Mouse (Mus musculus) adrenal gland, postnatal 36 days (tissue): ENCODE measurements at regions not wholly inside any gene's neighbourhood (a gene's known extent, or its start where the extent isn't known, plus 50 kb on each side); places are given as distances from the start of the nearest gene placed in this dataset.

Source experiments
- DNase-seq, 2 experiments: peaks; one replicate each; pipeline ENCODE4 v3.0.0; 2021; ENCODE audit warnings: mixed read lengths in 1 of 2

- DNase-seq = no peak
Observed at GRCm38 (mm10) chr7:69998756-69999155, 367.8 kb downstream of the Nr2f2 start.

DNA sequence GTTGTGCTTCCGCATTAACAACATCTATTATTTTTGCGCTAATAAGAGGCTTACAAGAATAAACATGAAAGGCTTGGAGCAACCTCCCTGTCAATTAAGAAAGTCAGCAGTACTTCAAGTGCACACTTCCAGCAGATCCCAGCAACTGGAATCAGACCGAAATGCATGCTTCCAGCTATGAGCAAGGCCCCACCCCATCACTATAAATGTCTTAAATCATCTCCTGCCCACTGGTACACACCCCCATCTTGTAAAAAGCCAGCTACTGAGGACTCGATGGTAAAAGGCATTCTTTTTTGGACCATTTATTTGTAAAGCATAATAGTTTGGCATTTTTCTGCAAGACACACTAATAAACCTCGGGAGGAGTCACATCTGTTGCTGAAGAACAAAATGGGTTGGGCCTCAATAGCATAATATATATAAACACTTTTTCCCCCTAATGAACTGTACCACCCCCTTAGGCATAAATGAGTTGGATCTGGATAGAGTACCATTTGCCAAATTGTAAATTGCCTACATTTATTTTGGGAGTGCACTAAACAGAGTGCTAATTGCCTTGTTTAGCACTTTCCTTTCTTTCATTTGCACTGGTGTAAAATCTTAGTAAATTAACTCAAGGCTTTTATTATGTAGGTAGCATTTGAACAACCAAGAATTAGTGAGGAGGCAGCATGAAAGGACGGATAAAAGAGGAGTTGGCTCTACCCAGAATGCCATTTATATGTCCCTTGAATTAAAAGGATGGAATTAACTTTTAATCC lies 371.8 kb downstream of the Nr2f2 start:
- DNase-seq = no peak

GRCm38 (mm10) chr7:69992383-69993327 lies 373.9 kb downstream of the Nr2f2 start:
- no peak for DNase-seq

DNA sequence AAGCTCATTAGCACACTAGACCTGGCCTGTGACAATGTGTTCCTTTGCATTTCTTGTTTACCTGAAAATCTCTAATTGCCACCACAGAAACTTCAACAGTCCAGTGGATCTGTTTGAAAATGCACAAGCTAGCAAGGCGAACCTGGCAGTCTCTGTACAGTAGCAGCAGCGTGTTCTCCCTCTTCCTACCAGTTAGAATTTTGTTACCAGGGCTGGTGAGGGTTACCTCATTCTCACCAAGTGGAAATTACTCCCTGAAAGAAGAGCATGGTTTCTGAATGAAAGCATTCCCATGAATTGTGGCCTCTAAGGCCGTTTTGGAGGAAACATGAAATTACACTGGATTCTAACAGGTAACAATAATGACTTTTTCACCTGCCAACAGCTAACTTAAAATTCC lies 374.6 kb downstream of the Nr2f2 start:
- no peak for DNase-seq

DNA sequence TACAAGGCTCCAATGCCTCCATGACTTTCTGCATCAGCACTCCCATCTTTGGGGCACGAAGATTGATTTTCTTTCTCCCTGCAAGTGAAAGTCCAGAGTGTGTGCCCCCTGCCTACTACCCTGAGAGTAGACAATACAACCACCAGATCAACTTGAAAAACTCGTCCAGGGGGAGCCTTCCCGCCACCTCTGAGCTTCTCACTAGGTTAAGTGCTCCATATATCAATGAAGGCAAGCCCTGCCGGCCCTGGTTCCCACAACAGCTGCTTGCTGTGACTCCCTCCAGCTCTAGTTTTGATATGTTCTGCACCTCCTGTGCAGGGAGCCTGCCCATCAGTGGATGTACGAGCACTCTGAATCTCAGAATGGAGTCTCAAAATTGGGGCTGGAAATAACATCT lies 377.8 kb downstream of the Nr2f2 start:
- DNase-seq = no peak

- no peak for DNase-seq
Observed at GRCm38 (mm10) chr7:69981301-69981700, 385.2 kb downstream of the Nr2f2 start.

DNA sequence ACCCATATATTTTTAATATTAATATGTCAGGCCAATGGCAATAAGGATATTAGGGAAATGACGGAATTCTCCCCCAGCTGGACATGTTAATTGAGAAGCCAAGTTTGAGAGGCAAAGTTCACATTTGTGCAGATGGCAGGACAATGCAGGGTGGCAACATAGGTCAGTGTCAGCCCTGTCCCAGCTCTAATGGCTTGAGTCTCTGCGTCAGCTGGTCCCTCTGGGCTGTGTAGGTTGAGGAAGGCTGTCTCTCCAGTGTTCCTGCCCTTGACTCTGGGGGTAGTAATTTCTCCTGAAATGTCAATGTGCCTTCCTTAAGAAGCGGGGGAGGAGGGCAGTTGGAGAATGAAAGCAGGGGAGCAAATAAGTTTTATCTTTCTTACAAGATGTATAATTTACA lies 390.2 kb downstream of the Nr2f2 start:
- no peak for DNase-seq

DNA sequence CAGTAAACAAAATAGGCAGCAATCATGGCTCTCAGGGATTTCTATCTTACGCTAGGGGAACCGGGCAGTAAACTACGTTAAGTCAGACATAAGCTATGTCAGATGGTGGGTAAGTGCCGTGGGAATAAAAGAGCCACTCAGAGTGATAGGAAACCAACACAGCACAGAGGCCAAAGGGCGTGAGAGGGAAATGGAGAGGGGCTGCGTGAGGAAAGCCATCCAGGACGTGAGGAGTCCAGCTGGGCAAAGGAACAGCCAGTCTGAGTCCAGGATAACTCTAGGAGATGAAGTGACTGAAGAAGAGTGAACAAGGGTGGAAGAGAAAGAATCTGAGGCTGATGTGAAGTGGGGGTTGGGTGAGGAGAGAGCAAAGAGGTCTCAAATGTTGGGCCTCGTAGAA lies 402.5 kb downstream of the Nr2f2 start:
- DNase-seq = no peak

DNA sequence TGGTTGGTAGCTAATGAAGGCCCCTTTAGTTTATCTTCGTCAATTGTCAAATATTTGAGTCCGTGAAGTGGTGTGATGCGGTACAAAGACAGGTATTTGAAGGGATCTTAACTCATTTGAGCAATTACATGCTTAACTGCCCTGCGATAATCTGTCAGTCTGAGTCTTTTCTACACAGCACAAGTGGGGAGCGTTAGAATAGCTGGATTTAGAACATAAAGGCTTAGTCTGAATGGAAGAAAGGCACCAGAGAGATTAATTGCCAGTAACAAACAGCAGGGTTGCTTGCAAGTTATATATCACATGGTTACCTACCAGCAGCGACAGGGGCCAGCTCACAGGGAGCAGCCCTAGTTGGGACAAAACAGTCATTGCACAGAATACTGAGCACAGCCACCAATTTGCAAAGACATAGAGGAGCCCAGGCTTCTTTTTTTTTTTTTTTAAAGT lies 416.3 kb downstream of the Nr2f2 start:
- DNase-seq = no peak

DNA sequence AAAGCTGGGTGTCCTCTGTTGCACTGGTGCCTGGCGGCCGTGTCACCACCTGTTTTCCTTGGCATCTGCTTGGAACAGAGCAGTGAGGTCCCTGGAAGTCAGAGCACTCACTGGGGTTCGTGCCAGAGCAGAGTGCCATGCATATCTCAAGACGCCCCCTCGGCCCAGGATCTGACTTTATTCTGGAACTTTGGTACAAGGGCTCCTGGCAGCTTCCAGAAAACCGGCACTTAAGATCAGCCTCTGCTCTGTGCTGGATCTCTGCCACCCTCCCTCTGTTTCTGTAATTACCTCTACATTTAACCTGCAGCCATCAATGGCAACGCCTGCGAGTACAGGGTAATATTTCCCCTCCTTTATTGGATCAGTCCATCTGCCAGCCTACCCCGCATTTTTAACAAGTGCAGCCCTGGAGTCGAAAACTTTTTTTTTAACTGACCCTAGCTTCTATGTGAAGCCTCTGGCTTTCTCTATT lies 416.9 kb downstream of the Nr2f2 start:
- DNase-seq = no peak

DNA sequence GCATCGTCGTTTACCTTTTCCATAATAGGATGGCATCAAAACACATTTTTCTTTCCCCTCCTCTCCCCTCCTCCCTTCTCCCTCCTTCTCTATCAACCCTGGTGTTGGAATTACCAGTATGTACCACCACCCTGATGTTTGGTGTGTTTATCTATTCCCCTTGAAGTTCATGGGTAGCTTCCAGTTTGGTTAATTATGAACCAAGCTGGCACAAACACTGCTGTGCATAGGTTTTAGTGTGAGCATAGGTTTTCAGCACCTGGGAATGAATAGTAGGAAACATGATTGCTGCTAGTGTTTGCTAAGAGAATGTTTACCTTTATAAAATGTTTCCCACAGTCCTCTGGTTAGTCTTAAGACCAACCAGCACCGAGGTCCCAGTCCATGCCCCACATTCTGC lies 420.1 kb downstream of the Nr2f2 start:
- no peak for DNase-seq

- no peak for DNase-seq
Observed at GRCm38 (mm10) chr7:69941881-69942280, 424.7 kb downstream of the Nr2f2 start.

- no peak for DNase-seq
Observed at GRCm38 (mm10) chr7:69925261-69925660, 441.3 kb downstream of the Nr2f2 start.

DNA sequence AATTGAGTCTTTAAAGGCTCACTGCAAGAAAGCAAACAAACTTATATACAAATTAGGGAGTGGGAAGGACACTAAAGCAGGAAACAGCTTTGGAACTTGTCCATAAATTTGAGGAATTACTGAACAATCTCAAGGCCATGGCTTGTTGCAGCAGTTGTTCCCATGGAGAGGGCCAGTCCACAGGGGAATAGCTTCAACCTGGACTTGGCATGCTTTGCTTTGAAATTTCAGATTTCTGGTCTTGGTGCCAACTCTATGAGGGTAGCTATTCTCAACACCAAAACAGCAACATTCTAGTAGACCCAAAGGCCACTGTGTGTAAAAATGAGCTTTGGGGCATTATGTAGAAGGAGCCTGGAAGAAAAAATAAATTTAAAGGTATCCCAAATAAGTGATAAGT lies 442.0 kb downstream of the Nr2f2 start:
- DNase-seq = peak; percentile 20 to 22

DNA sequence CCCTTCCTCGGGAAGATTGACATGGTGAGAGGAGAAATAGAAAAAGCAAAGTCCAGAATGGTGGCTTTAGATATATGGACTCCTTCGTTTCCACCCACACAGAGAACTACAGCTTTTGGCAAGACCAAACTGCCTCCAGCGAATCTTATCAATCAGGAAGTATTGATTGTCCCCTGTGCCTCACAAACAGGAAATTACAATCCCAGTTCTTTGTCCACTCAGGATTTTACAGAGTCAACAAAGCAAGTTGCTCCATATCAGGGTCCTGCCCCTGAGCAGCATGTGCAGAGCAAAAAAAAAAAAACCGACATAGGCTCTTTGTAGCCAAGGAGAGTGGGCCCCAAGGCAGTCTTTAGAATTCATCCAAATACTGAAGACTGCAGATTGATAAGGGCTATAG lies 454.8 kb downstream of the Nr2f2 start:
- DNase-seq = no peak

- no peak for DNase-seq
Observed at GRCm38 (mm10) chr7:69890503-69891061, 476.0 kb downstream of the Nr2f2 start.

GRCm38 (mm10) chr7:69888251-69888650 lies 478.3 kb downstream of the Nr2f2 start:
- DNase-seq = no peak

GRCm38 (mm10) chr7:69877031-69877430 lies 489.5 kb downstream of the Nr2f2 start:
- DNase-seq = no peak

- no peak for DNase-seq
Observed at GRCm38 (mm10) chr7:69865801-69866200, 500.7 kb downstream of the Nr2f2 start.

GRCm38 (mm10) chr7:69844631-69845324 lies 521.8 kb downstream of the Nr2f2 start:
- no peak for DNase-seq

- no peak for DNase-seq
Observed at GRCm38 (mm10) chr7:69837379-69837778, 529.2 kb downstream of the Nr2f2 start.

DNA sequence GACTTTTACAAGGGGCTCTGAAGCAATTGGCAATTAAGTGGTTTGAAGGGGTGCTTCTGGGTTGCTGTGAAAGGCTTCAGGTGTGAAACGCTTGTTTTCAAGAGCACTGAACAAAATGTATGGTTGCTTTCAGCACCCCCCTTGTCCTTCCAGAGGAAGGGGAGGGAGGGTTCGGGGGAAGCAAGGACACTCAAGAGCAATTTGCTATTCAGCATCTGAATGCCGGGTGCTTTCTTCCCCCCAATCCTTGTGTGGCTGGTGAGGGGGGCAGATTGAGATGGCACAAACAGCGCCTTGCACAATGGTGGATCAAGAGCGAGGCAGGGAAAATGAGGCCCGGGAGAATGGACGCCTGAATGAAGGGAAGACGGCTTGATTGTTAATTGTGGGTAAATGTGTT lies 539.3 kb downstream of the Nr2f2 start:
- DNase-seq = no peak
